Mouse (Mus musculus) lung, postnatal 25 days (tissue): ENCODE data around the gene Trim39.

Source experiments
- DNase-seq: peaks from one replicate; pipeline ENCODE4 v3.0.0; 2022; ENCODE audit warnings: low spot score

Gene Trim39

GRCm38 (mm10) chr17:36271586-36272256, at the start of gene Trim39:
TSS of gene Trim39 (minus strand) at chr17:36272247.
- DNase-seq: peak; percentile 83

- no peak for DNase-seq
Observed at GRCm38 (mm10) chr17:36315689-36316253, 43.7 kb upstream of the Trim39 start.

- peak; percentile 43 for DNase-seq
Observed at GRCm38 (mm10) chr17:36315041-36315688, 43.1 kb upstream of the Trim39 start.

GRCm38 (mm10) chr17:36314511-36314910, 42.5 kb upstream of the Trim39 start:
- no peak for DNase-seq

- no peak for DNase-seq
Observed at GRCm38 (mm10) chr17:36309293-36309692, 37.2 kb upstream of the Trim39 start.

GRCm38 (mm10) chr17:36308855-36309254, 36.8 kb upstream of the Trim39 start:
- peak; percentile 73 for DNase-seq

GRCm38 (mm10) chr17:36286390-36286789, 14.3 kb upstream of the Trim39 start, which contains the start of gene H2-M10.2:
TSS of gene H2-M10.2 (minus strand) at chr17:36286490.
- DNase-seq: no peak

- no peak for DNase-seq
Observed at GRCm38 (mm10) chr17:36281521-36282245, 9.6 kb upstream of the Trim39 start.

GRCm38 (mm10) chr17:36274776-36275175, 2.7 kb upstream of the Trim39 start:
- no peak for DNase-seq

GRCm38 (mm10) chr17:36273796-36274195, 1.7 kb upstream of the Trim39 start:
- no peak for DNase-seq

GRCm38 (mm10) chr17:36272643-36273366, 758 bp upstream of the Trim39 start:
- DNase-seq: no peak

GRCm38 (mm10) chr17:36270956-36271585, 976 bp downstream of the Trim39 start:
- DNase-seq: peak; percentile 88

GRCm38 (mm10) chr17:36265834-36266233, 6.2 kb downstream of the Trim39 start:
- peak; percentile 40 for DNase-seq

- no peak for DNase-seq
Observed at GRCm38 (mm10) chr17:36264273-36264925, 7.6 kb downstream of the Trim39 start.

GRCm38 (mm10) chr17:36261511-36262166, 10.4 kb downstream of the Trim39 start:
- DNase-seq: no peak

GRCm38 (mm10) chr17:36257969-36258368, 14.1 kb downstream of the Trim39 start, which contains the start of gene Rpp21:
TSS of gene Rpp21 (minus strand) at chr17:36258069.
- DNase-seq: no peak

- DNase-seq: peak; percentile 90
Observed at GRCm38 (mm10) chr17:36257241-36257947, 14.7 kb downstream of the Trim39 start.

GRCm38 (mm10) chr17:36253087-36253600, 18.9 kb downstream of the Trim39 start:
- no peak for DNase-seq

- peak; percentile 21 for DNase-seq
Observed at GRCm38 (mm10) chr17:36252250-36252876, 19.7 kb downstream of the Trim39 start.
